Mouse (Mus musculus) embryonic facial prominence, embryonic 12.5 days (tissue): Measurements from ENCODE around the gene Wdfy3. TPM values are rescaled to one million over a fixed set of nuclear protein-coding genes. Genes with fewer than 3 reads are reported as not detected.

ENCODE experiments used
- ATAC-seq: fragments of 200-750 bp; cut with Nextera tagmentation; 2 replicates; pipeline ENCODE4 v1.8.0; 2017; ENCODE audit not compliant: insufficient number of reproducible peaks, insufficient read depth, low FRiP score, low TSS enrichment
- H3K27ac ChIP-seq: fragments of 300-500 bp; sonication (generic); 2 replicates; pipeline ENCODE4 v1.5.1; 2016; ENCODE audit warnings: mild to moderate bottlenecking
- H3K27me3 ChIP-seq: fragments of 300-500 bp; sonication (generic); 2 replicates; pipeline ENCODE4 v1.6.1; 2016; ENCODE audit warnings: mild to moderate bottlenecking, moderate library complexity
- H3K36me3 ChIP-seq: fragments of 300-500 bp; sonication (generic); 2 replicates; pipeline ENCODE4 v1.6.1; 2016; ENCODE audit warnings: mild to moderate bottlenecking
- H3K4me1 ChIP-seq: fragments of 300-500 bp; sonication (generic); 2 replicates; pipeline ENCODE4 v1.6.1; 2016
- H3K4me2 ChIP-seq: fragments of 300-500 bp; sonication (generic); replicated peaks from 2 replicates; pipeline ENCODE4 v1.6.1; 2016; ENCODE audit warnings: mild to moderate bottlenecking, moderate library complexity
- H3K4me3 ChIP-seq: fragments of 300-500 bp; sonication (generic); 2 replicates; pipeline ENCODE4 v1.5.1; 2016; ENCODE audit warnings: mild to moderate bottlenecking
- H3K9ac ChIP-seq: fragments of 300-500 bp; sonication (generic); 2 replicates; pipeline ENCODE4 v1.6.1; 2016; ENCODE audit warnings: mild to moderate bottlenecking, moderate library complexity
- H3K9me3 ChIP-seq: fragments of 300-500 bp; sonication (generic); 2 replicates; pipeline ENCODE4 v1.6.1; 2016; ENCODE audit warnings: mild to moderate bottlenecking, moderate library complexity
- WGBS: fragments of 180-500 bp; shearing (Covaris S2); methylation state at CpG from one replicate; pipeline ENCODE4 v1.1.7; 2016; 5-methylcytosine and 5-hydroxymethylcytosine counted together
- polyA plus RNA-seq: library from polyadenylated mRNA; unstranded; fragments of >200 nt; fragmentation: Nextera tagmentation; extraction: Ambion mirVana; gene quantifications from 2 replicates; pipeline ENCODE4 v1.2.1, GENCODE M21; 2016

Wdfy3 gene
- polyA plus RNA-seq, 1 experiment from 2014 or later: 26.1 TPM

GRCm38 (mm10) chr5:101785921-101786614 lies 283.7 kb downstream of the Wdfy3 start:
- no peak for ATAC-seq
- WGBS: 63% methylated on average over 4 of the region's 4 CpGs
- Histone ChIP-seq H3K4me1 (no peaks in the 10 kb centered on the region), H3K27ac (no peak overlapping the region), H3K9ac (no peak overlapping the region), H3K27me3 (no peaks in the 10 kb centered on the region), H3K4me2 (no peak overlapping the region), H3K36me3 (no peaks in the 10 kb centered on the region), H3K4me3 (no peak overlapping the region), H3K9me3 (no peaks in the 10 kb centered on the region)

DNA sequence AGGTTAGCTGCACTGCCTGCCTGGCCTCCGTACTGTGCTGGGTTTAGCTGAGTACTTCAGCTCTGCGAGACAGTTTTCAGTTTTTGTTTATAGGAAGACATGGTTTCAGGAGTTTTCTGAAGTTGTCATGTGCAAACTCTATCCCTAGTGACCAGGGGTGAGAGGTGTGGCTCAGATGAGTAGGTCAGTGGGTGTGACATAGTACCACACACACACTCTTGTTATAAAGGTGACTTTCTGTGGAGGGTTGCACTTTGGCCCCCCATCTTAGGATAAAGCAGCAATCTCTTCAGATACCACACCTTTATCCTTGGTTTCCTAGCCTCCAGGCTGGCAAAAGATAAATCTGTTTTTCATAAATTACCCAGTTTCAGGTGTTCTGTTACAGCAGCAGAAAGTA lies 284.9 kb downstream of the Wdfy3 start:
- Histone ChIP-seq H3K27ac (no peak overlapping the region), H3K4me1 (no peaks in the 10 kb centered on the region), H3K27me3 (no peaks in the 10 kb centered on the region), H3K4me3 (no peak overlapping the region), H3K9ac (no peak overlapping the region), H3K9me3 (no peaks in the 10 kb centered on the region), H3K4me2 (no peak overlapping the region), H3K36me3 (no peaks in the 10 kb centered on the region)
- ATAC-seq: no peak
- WGBS: 85% methylated on average over 2 of the region's 2 CpGs

DNA sequence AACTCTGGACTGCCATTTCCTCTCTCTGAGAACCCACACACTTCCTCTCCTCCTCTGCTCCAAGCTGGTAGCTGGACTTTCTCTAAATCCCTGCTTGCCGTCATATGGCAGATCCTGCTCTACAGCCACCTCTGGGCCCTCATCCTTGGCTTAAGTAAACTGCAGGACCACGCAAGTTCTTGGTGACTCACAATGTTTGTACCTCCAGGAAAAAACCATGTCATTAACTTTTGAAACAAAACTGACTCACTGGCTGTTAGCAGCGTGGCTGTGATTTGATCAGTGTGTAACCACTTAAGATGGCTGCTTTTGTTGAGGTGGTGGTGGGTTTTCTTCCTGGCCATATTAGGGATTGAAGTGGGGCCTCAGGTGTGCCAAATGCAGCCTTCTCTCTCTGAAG lies 285.4 kb downstream of the Wdfy3 start:
- Histone ChIP-seq H3K9me3 (no peaks in the 10 kb centered on the region), H3K4me3 (no peak overlapping the region), H3K27me3 (no peaks in the 10 kb centered on the region), H3K27ac (no peak overlapping the region), H3K9ac (no peak overlapping the region), H3K4me2 (no peak overlapping the region), H3K36me3 (no peaks in the 10 kb centered on the region), H3K4me1 (no peaks in the 10 kb centered on the region)
- WGBS: 73% methylated on average over 3 of the region's 3 CpGs
- ATAC-seq: no peak
